Mouse (Mus musculus) left cerebral cortex, postnatal 10 days (tissue): ENCODE data around the gene Serpinb9f. TPM values are rescaled to one million over a fixed set of nuclear protein-coding genes. Genes with fewer than 3 reads are reported as not detected.
"Not testable (repeated sequence)": the region's sequence is repeated elsewhere in the genome, so short reads cannot be mapped to it uniquely, and the experiment has no call there.

Experiments
- DNase-seq, 2 experiments: peaks; one replicate each; pipeline ENCODE4 v3.0.0; 2021 to 2022; ENCODE audit warnings: low spot score in 2 of 2, mixed read lengths in 1 of 2; ENCODE audit errors: extremely low spot score in 1 of 2
- intact Hi-C: fragments of 180-260 bp; cut with DNase I; formaldehyde crosslinking; loops from one replicate; pipeline ENCODE4 v1.15.1; 2025
- total RNA-seq, 2 experiments: library from RNA; stranded (reverse); gene quantifications; 2 replicates each; pipeline ENCODE4 v1.2.3; 2021

Gene Serpinb9f
- total RNA-seq = not detected

DNA sequence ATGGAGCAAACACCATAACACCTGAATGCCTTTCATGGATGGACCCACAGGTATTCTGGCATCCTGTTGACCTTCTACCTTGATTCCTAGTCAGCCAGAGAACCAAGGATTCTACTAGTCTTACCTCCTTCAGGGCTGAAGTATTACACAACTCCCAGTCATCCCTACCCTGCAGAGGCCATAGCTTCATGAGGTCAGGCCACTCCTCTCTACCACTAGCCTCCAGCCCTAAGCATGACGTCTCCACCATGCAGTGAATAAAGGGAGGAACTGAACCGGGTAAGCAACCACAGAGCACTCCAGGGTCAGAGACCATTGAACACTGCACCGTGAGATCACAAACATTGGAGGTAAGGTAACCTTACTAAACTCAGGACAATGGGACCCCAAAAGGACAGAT, at the start of gene Serpinb9f:
Gene Serpinb9f (plus strand): TSS at position 301 of the 400 bp plus-strand sequence.
- DNase-seq, intact Hi-C loops: not testable (repeated sequence)

DNA sequence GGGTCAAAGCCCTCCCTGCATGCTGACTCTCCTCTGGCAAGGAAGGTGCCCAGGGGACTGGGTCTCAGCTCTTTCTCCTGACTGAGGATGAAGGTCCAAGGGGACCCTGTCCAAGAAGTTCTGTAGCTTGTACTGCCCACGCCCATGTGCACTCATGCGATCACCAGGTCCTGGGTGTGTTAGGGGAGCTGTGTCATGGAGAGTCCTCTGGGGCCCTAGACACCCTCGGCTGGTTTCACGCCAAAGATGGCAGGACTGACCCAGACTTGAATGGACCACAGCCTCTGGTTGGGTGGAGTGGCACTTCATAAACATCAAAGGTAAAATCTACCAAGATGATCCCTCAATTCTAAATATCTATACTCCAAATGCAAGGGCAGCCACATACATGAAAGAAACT, 15.2 kb upstream of the Serpinb9f start:
- intact Hi-C loops = not testable (repeated sequence)
- DNase-seq = peak in 1 of 2 experiments; percentile 14

DNA sequence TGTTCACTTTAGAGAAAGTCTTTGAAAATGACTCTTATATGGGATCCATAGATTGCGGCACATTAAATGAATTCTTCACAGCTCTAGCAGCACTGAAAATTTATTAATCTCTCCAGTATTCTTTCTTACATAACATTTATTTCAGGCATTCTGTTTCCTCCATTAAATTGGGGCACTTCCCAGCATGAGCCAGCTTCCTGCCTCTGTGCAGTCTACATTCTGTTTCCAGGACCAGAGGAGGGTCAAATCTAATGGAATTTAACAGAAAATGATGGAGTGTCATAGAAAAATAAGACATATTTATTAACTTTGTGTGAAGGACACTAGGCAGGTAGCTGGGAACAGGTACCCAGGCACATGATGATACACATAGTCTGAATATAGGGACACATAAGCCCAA, 32.8 kb downstream of the Serpinb9f start:
- intact Hi-C loops, DNase-seq: not testable (repeated sequence)

Other genes with a start within 250 kb of the Serpinb9f start
- 1 to 10 TPM in 1 of 2 experiments, under 1 TPM in 1; 0.79 to 1.1 TPM for gene Serpinb1b, start 245.5 kb upstream of the Serpinb9f start, total RNA-seq
- not detected for gene Serpinb9c, start 164.3 kb upstream of the Serpinb9f start, total RNA-seq
- gene Serpinb9d, start 131.1 kb upstream of the Serpinb9f start, total RNA-seq = not detected
- not detected for gene Serpinb9e, start 74.5 kb upstream of the Serpinb9f start, total RNA-seq
- gene Gm11397, start 71.7 kb downstream of the Serpinb9f start, total RNA-seq = not detected
- not detected for gene Serpinb9g, start 160.7 kb downstream of the Serpinb9f start, total RNA-seq